Mouse (Mus musculus) urinary bladder, adult 18-20 months (tissue): ENCODE measurements around the gene Ptprh.

Experiments
- DNase-seq, 2 experiments: peaks; one replicate each; pipeline ENCODE4 v3.0.0; 2022; ENCODE audit warnings: low spot score in 2 of 2, mixed read lengths in 2 of 2

The Ptprh gene

DNA sequence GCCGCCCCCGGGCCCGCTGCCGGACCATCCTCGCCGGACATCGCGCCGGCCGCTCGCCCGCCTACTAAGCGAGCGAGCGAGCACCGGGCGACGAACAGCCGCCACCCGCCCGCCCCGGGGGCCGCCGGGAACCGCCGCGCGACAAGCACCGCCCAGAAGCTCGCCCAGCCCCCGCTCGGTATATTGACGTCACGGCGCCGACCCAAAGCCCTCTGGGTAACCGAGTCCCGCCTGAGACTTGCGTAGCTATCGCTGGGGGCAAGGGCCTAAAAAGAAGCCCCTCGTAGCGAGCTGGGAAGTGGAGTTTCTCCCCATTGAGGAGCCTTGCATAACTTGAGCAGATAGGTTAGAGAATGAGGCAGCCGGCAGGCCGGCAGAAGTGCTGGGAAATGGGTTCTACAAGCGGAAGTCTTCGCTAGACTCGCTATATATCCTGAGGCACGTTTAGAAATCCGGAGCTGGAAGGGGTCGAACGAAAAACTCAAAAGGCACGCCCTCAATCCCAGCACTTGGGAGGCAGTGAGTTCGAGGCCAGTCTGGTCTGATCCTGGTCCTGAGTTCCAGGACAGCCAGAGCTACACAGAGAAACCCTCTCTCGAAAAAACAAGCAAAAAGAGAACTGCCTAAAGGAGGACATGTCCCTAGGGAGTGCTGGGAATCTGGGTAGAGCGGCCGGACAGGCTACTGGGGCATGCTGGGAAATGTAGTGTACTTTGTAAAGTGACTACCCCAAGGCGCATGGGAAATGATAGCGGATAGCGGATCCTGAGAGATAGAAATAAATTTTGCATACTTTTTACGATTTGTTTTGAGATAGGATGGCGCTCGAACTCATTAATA, 102.1 kb downstream of the Ptprh start, which contains the start of gene Ppp1r12c:
Ppp1r12c (minus strand) TSS at position 123 of the 840 bp plus-strand sequence.
- DNase-seq = peak; percentile 94 to 95

DNA sequence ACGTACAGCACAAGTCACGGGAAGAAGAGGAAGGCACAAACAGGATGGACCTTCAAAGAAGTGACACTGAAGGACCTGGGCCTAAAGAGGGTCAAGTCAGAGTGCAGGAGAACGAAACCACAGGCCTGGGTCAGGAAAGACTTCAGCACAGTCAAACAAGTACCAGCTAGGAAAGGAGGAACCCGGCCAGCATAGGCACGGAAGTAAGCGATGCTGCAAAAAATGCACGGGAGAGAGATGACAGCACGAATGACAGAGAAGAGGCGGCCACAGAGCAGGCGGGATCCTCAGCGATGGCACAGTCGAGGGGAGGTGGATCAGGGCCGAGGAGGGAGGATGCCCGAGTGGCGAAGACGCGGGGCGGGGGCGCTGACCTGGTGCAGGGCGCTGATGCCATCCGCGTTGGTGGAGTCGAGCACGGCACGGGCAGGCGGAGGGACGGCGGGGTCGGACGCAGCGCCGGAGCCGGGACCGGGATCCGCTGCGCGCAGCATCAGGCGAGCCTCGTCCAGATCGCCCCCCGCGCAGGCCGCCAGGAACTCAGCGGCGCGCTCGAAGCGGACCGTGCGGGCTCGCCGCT, 102.9 kb downstream of the Ptprh start:
- DNase-seq = peak in 1 of 2 experiments; percentile 48

GRCm38 (mm10) chr7:4499034-4499433, 104.8 kb downstream of the Ptprh start:
- no peak for DNase-seq
